Mouse (Mus musculus): ENCODE measurements around the gene AW549877. TPM values are rescaled to one million over a fixed set of nuclear protein-coding genes. Genes with fewer than 3 reads are reported as not detected.

Gene AW549877
- polyA plus RNA-seq, 1 experiment from 2014 or later: 43.6 TPM

- H3K4me2 ChIP-seq (ENCODE audit: low read length): no peak overlapping the region
- no peaks in the 10 kb centered on the region for H3K9me3 ChIP-seq (replicated peaks; ENCODE audit: control insufficient read depth, low read length)
- no peak overlapping the region for H3K9ac ChIP-seq (ENCODE audit: low read length)
- DNase-seq (ENCODE audit: low spot score) (no peak), ATAC-seq (no peak)
- H3K36me3 ChIP-seq (ENCODE audit: control insufficient read depth, insufficient read depth, low read length): peaks cover 4% of the 10 kb centered on the region; the same call in 1 of the 2 replicates
- H3K27ac ChIP-seq (ENCODE audit: low read depth, low read length): no peak overlapping the region
- H3K4me1 ChIP-seq (ENCODE audit: control insufficient read depth, insufficient read depth, low read length): no peaks in the 10 kb centered on the region
- no peak overlapping the region for H3K4me3 ChIP-seq (ENCODE audit: low read depth, low read length)
- no peaks in the 10 kb centered on the region for H3K27me3 ChIP-seq (replicated peaks; ENCODE audit: control insufficient read depth, insufficient read depth, low read length)
- 88% methylated on average over 3 of the region's 3 CpGs for WGBS
These were observed 22.2 kb downstream of the AW549877 start for GRCm38 (mm10) chr15:3973300-3973699.

GRCm38 (mm10) chr15:3970193-3970592 lies 25.4 kb downstream of the AW549877 start:
- no peaks in the 10 kb centered on the region for H3K9me3 ChIP-seq (replicated peaks; ENCODE audit: control insufficient read depth, low read length)
- no peaks in the 10 kb centered on the region for H3K27me3 ChIP-seq (replicated peaks; ENCODE audit: control insufficient read depth, insufficient read depth, low read length)
- no peak overlapping the region for H3K9ac ChIP-seq (ENCODE audit: low read length)
- H3K27ac ChIP-seq (ENCODE audit: low read depth, low read length): no peak overlapping the region
- no peaks in the 10 kb centered on the region for H3K4me1 ChIP-seq (ENCODE audit: control insufficient read depth, insufficient read depth, low read length)
- DNase-seq (ENCODE audit: low spot score): no peak
- no peak overlapping the region for H3K4me2 ChIP-seq (ENCODE audit: low read length)
- no peak for ATAC-seq
- H3K36me3 ChIP-seq (ENCODE audit: control insufficient read depth, insufficient read depth, low read length): peaks cover 7% of the 10 kb centered on the region
- no peak overlapping the region for H3K4me3 ChIP-seq (ENCODE audit: low read depth, low read length)
- WGBS: 95% methylated on average over 6 of the region's 6 CpGs

DNA sequence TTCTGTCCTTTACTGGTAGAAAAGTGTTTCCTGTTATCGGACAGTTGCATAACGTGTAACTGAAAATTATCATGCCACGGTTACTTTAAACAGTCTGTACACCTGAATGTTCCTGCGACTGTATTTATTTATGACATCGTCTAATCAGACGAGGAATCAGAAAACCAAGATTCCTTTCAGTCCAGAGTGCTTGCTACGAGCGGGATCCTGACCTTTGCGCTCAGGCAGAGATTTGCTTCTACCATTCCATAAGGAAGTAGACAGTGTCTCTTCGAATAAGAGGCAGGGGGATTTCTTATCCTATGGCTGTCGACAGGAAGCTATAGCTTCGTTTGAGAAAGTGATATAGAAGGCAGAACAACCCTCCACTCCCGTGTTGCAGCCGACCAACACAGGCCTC lies 25.8 kb downstream of the AW549877 start:
- DNase-seq (ENCODE audit: low spot score) (no peak), ATAC-seq (no peak)
- peaks cover 7% of the 10 kb centered on the region for H3K36me3 ChIP-seq (ENCODE audit: control insufficient read depth, insufficient read depth, low read length)
- no peaks in the 10 kb centered on the region for H3K27me3 ChIP-seq (replicated peaks; ENCODE audit: control insufficient read depth, insufficient read depth, low read length)
- 87% methylated on average over 14 of the region's 14 CpGs for WGBS
- H3K9ac ChIP-seq (ENCODE audit: low read length): no peak overlapping the region
- no peaks in the 10 kb centered on the region for H3K4me1 ChIP-seq (ENCODE audit: control insufficient read depth, insufficient read depth, low read length)
- H3K27ac ChIP-seq (ENCODE audit: low read depth, low read length): no peak overlapping the region
- no peaks in the 10 kb centered on the region for H3K9me3 ChIP-seq (replicated peaks; ENCODE audit: control insufficient read depth, low read length)
- no peak overlapping the region for H3K4me3 ChIP-seq (ENCODE audit: low read depth, low read length)
- no peak overlapping the region for H3K4me2 ChIP-seq (ENCODE audit: low read length)

- Histone ChIP-seq H3K36me3 (ENCODE audit: control insufficient read depth, insufficient read depth, low read length) (peaks cover 3% of the 10 kb centered on the region; the same call in 1 of the 2 replicates), H3K9ac (ENCODE audit: low read length) (no peak overlapping the region), H3K4me3 (ENCODE audit: low read depth, low read length) (no peak overlapping the region), H3K4me2 (ENCODE audit: low read length) (no peak overlapping the region), H3K27ac (ENCODE audit: low read depth, low read length) (no peak overlapping the region), H3K27me3 (replicated peaks; ENCODE audit: control insufficient read depth, insufficient read depth, low read length) (no peaks in the 10 kb centered on the region), H3K4me1 (ENCODE audit: control insufficient read depth, insufficient read depth, low read length) (no peaks in the 10 kb centered on the region), H3K9me3 (replicated peaks; ENCODE audit: control insufficient read depth, low read length) (no peaks in the 10 kb centered on the region)
- DNase-seq (ENCODE audit: low spot score) (no peak), ATAC-seq (no peak)
- WGBS: 81% methylated on average over 8 of the region's 8 CpGs
These were observed 33.3 kb downstream of the AW549877 start for GRCm38 (mm10) chr15:3962251-3962650.

DNA sequence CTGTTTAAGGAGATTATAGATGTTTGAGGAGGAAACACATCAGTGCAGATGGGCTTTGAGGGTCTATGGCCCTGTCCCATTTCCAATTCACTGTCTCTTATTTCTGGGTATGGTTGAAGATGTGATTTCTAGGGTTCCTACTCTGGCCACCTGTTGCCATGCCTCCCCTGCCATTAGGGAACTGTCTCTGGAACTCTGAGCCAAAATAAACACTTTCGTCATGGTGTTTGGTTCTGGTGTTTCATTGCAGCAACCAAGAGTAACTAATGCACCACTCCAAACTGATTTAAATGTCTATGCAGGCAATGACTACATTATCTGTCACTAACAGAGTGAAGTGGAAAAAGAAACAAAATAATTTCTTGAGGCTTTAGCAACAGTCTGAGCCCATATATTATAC lies 35.5 kb downstream of the AW549877 start:
- Histone ChIP-seq H3K4me2 (ENCODE audit: low read length) (no peak overlapping the region), H3K4me1 (ENCODE audit: control insufficient read depth, insufficient read depth, low read length) (no peaks in the 10 kb centered on the region), H3K36me3 (ENCODE audit: control insufficient read depth, insufficient read depth, low read length) (no peaks in the 10 kb centered on the region), H3K9ac (ENCODE audit: low read length) (no peak overlapping the region), H3K27ac (ENCODE audit: low read depth, low read length) (no peak overlapping the region), H3K27me3 (replicated peaks; ENCODE audit: control insufficient read depth, insufficient read depth, low read length) (no peaks in the 10 kb centered on the region), H3K9me3 (replicated peaks; ENCODE audit: control insufficient read depth, low read length) (no peaks in the 10 kb centered on the region), H3K4me3 (ENCODE audit: low read depth, low read length) (no peak overlapping the region)
- DNase-seq (ENCODE audit: low spot score): no peak
- ATAC-seq: no peak
- 82% methylated on average over 1 of the region's 1 CpGs for WGBS

DNA sequence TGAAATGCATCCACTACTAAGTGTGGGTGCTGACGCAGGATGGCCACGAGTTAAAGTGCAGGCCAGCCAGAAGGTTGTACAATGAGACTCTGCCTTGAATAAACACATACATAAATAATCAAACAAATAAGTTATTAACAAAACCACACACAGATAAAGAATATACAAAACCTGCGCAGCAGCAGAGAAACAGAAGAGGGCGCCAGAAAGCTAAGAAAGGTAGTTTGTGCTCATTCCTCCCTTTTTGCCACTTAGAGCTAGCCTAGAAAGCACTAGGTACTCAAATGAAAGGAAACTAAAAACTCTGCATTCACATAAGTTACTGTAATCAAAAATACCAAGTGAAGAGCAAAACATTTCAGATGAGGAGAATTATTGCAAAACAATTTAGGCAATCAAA lies 37.6 kb downstream of the AW549877 start:
- Histone ChIP-seq H3K9ac (ENCODE audit: low read length) (no peak overlapping the region), H3K27ac (ENCODE audit: low read depth, low read length) (no peak overlapping the region), H3K36me3 (ENCODE audit: control insufficient read depth, insufficient read depth, low read length) (no peaks in the 10 kb centered on the region), H3K27me3 (replicated peaks; ENCODE audit: control insufficient read depth, insufficient read depth, low read length) (no peaks in the 10 kb centered on the region), H3K4me3 (ENCODE audit: low read depth, low read length) (no peak overlapping the region), H3K4me2 (ENCODE audit: low read length) (no peak overlapping the region), H3K4me1 (ENCODE audit: control insufficient read depth, insufficient read depth, low read length) (no peaks in the 10 kb centered on the region), H3K9me3 (replicated peaks; ENCODE audit: control insufficient read depth, low read length) (no peaks in the 10 kb centered on the region)
- 16% methylated on average over 4 of the region's 4 CpGs for WGBS
- peak; percentile 75 for DNase-seq (ENCODE audit: low spot score)
- peak; percentile 37; the same call in 1 of the 2 replicates for ATAC-seq

DNA sequence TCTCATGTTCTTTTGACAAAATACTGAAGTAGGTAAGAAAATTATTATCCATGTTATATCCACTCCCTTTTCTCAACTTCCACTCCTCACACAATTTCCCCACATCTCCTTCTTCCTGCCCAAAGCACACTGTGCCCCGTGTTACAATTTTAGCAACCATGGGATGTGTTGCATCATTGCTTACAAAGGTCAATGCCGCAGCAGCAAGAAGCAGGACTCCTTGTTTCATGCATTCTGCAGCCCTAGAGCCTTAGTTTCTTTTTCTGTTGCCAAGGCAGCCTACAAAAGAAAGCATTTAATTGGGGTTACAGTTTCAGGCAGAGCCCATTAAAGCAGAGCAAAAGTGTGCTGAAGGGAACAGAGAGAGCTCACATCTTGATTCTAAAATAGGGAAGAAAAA lies 40.6 kb downstream of the AW549877 start:
- no peaks in the 10 kb centered on the region for H3K4me1 ChIP-seq (ENCODE audit: control insufficient read depth, insufficient read depth, low read length)
- no peak overlapping the region for H3K27ac ChIP-seq (ENCODE audit: low read depth, low read length)
- WGBS: 43% methylated on average over 2 of the region's 2 CpGs
- H3K4me2 ChIP-seq (ENCODE audit: low read length): no peak overlapping the region
- DNase-seq (ENCODE audit: low spot score) (no peak), ATAC-seq (no peak)
- no peaks in the 10 kb centered on the region for H3K27me3 ChIP-seq (replicated peaks; ENCODE audit: control insufficient read depth, insufficient read depth, low read length)
- H3K9ac ChIP-seq (ENCODE audit: low read length): no peak overlapping the region
- no peak overlapping the region for H3K4me3 ChIP-seq (ENCODE audit: low read depth, low read length)
- H3K9me3 ChIP-seq (replicated peaks; ENCODE audit: control insufficient read depth, low read length): no peaks in the 10 kb centered on the region
- no peaks in the 10 kb centered on the region for H3K36me3 ChIP-seq (ENCODE audit: control insufficient read depth, insufficient read depth, low read length)

DNA sequence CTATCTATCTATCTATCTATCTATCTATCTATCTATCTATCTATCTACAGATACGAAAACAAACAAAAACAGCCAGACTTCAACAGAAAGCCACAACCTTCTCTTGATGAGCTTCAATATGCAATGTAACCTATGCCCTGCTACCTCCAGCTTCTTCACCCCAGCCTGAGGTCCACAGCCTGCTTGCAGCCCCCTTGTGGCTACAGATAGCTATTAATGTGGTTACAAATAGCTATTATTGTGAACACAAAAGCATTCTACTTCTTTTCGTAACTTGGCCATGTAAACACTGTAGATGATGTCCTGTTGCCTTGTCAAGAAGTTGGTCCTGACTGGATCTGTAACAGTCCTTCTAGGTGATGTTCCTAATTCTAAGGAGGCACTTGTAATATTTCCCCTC lies 57.4 kb downstream of the AW549877 start:
- Histone ChIP-seq H3K4me1 (ENCODE audit: control insufficient read depth, insufficient read depth, low read length) (no peaks in the 10 kb centered on the region), H3K36me3 (ENCODE audit: control insufficient read depth, insufficient read depth, low read length) (no peaks in the 10 kb centered on the region), H3K27ac (ENCODE audit: low read depth, low read length) (no peak overlapping the region), H3K4me3 (ENCODE audit: low read depth, low read length) (no peak overlapping the region), H3K9ac (ENCODE audit: low read length) (no peak overlapping the region), H3K4me2 (ENCODE audit: low read length) (no peak overlapping the region), H3K9me3 (replicated peaks; ENCODE audit: control insufficient read depth, low read length) (no peaks in the 10 kb centered on the region), H3K27me3 (replicated peaks; ENCODE audit: control insufficient read depth, insufficient read depth, low read length) (no peaks in the 10 kb centered on the region)
- DNase-seq (ENCODE audit: low spot score): no peak
- ATAC-seq: no peak
- WGBS: 81% methylated on average over 2 of the region's 2 CpGs

GRCm38 (mm10) chr15:3936056-3936455 lies 59.5 kb downstream of the AW549877 start:
- Histone ChIP-seq H3K36me3 (ENCODE audit: control insufficient read depth, insufficient read depth, low read length) (no peaks in the 10 kb centered on the region), H3K9ac (ENCODE audit: low read length) (no peak overlapping the region), H3K27ac (ENCODE audit: low read depth, low read length) (no peak overlapping the region), H3K4me2 (ENCODE audit: low read length) (no peak overlapping the region), H3K9me3 (replicated peaks; ENCODE audit: control insufficient read depth, low read length) (no peaks in the 10 kb centered on the region), H3K27me3 (replicated peaks; ENCODE audit: control insufficient read depth, insufficient read depth, low read length) (no peaks in the 10 kb centered on the region), H3K4me1 (ENCODE audit: control insufficient read depth, insufficient read depth, low read length) (no peaks in the 10 kb centered on the region), H3K4me3 (ENCODE audit: low read depth, low read length) (no peak overlapping the region)
- WGBS: 83% methylated on average over 3 of the region's 3 CpGs
- no peak for DNase-seq (ENCODE audit: low spot score)
- ATAC-seq: no peak

Measured in forebrain, embryonic 14.5 days (tissue).